In genomic region chr2:173352756-173353139, GRCm38 (mm10) we compare ENCODE assay signal across 8 mouse cellular contexts.
DNase-seq lines count a peak whose midpoint lies in the region; ATAC-seq lines count a peak whose summit lies in the region.
"Had no signal": no experiment of that assay in that cellular context is flagged by ENCODE, and none has a peak within 500 bp of the region (broad histone marks: within the 10 kb centered on the region; RNA-seq: fewer than 3 reads in every experiment).

No protein-coding gene starts in this region.

- H3K4me1 ChIP-seq in kidney, embryonic 16.5 days (ENCODE audit: insufficient read depth, low read length): peaks cover 21% of the 10 kb centered on the region
- H3K4me1 ChIP-seq in embryonic facial prominence, embryonic 11.5 days (ENCODE audit: control insufficient read depth, insufficient read depth, low read length): peaks cover 8% of the 10 kb centered on the region
- peaks cover 17% of the 10 kb centered on the region for H3K4me1 ChIP-seq in limb, embryonic 11.5 days (ENCODE audit: control insufficient read depth, insufficient read depth, low read length)

- no peaks in the 10 kb centered on the region for H3K27me3 ChIP-seq in kidney, embryonic 16.5 days (ENCODE audit: insufficient read depth, low read length)
- no peaks in the 10 kb centered on the region for H3K27me3 ChIP-seq in embryonic facial prominence, embryonic 11.5 days (ENCODE audit: control insufficient read depth, insufficient read depth, low read length)
- no peaks in the 10 kb centered on the region for H3K27me3 ChIP-seq in limb, embryonic 11.5 days (ENCODE audit: control insufficient read depth, insufficient read depth, low read length)

- no peaks in the 10 kb centered on the region for H3K36me3 ChIP-seq in kidney, embryonic 16.5 days (ENCODE audit: insufficient read depth, low read length)
- no peaks in the 10 kb centered on the region for H3K36me3 ChIP-seq in embryonic facial prominence, embryonic 11.5 days (replicated peaks; ENCODE audit: control insufficient read depth, insufficient read depth, low read depth, low read length)
- H3K36me3 ChIP-seq in limb, embryonic 11.5 days (ENCODE audit: control insufficient read depth, insufficient read depth, low read length): no peaks in the 10 kb centered on the region

- no peaks in the 10 kb centered on the region for H3K9me3 ChIP-seq in kidney, embryonic 16.5 days (ENCODE audit: low read length)
- no peaks in the 10 kb centered on the region for H3K9me3 ChIP-seq in embryonic facial prominence, embryonic 11.5 days (replicated peaks; ENCODE audit: control insufficient read depth, low read length)
- no peaks in the 10 kb centered on the region for H3K9me3 ChIP-seq in limb, embryonic 11.5 days (ENCODE audit: control insufficient read depth, low read length)

- no peak for DNase-seq in kidney, postnatal 36 days
- peak; percentile 39 for DNase-seq in adipocyte (ENCODE audit: low spot score)
- no peak for DNase-seq in embryonic facial prominence, embryonic 11.5 days (ENCODE audit: low spot score)
- no peak for DNase-seq in limb, embryonic 11.5 days (ENCODE audit: low spot score)
- no peak for DNase-seq in frontal cortex, postnatal 14 days (ENCODE audit: low spot score in 2 of 2)
- no peak for DNase-seq in cerebellum, postnatal 25 days
- DNase-seq: thymus, adult 2 months had no signal

- H3K4me2 ChIP-seq in kidney, embryonic 16.5 days (replicated peaks; ENCODE audit: low read depth, low read length): no peak overlapping the region
- H3K4me2 ChIP-seq in embryonic facial prominence, embryonic 11.5 days (ENCODE audit: low read depth, low read length): no peak overlapping the region
- H3K4me2 ChIP-seq in limb, embryonic 11.5 days (ENCODE audit: low read depth, severe bottlenecking): 0 out of 2 replicates have a peak overlapping the region, but pooled peaks have one; percentile 8

- no peak; the same call in 1 of the 2 replicates for ATAC-seq in kidney, embryonic 16.5 days (ENCODE audit: low FRiP score, low TSS enrichment)
- no peak for ATAC-seq in embryonic facial prominence, embryonic 11.5 days (replicated peaks; ENCODE audit: insufficient number of reproducible peaks, low FRiP score, low TSS enrichment, low read depth)
- no peak for ATAC-seq in limb, embryonic 11.5 days (ENCODE audit: insufficient number of reproducible peaks, low FRiP score, low TSS enrichment, low read depth)

- H3K27ac ChIP-seq in kidney, embryonic 16.5 days (ENCODE audit: low read length): peak overlapping the region; percentile 90
- H3K27ac ChIP-seq in embryonic facial prominence, embryonic 11.5 days (replicated peaks; ENCODE audit: low read depth, low read length): peak overlapping the region; percentile 94
- peak overlapping the region; percentile 84 for H3K27ac ChIP-seq in limb, embryonic 11.5 days (replicated peaks; ENCODE audit: low read depth, low read length)

- WGBS in kidney, embryonic 16.5 days: 32% methylated on average over 3 of the region's 3 CpGs
- WGBS in embryonic facial prominence, embryonic 11.5 days: 16% methylated on average over 3 of the region's 3 CpGs
- 8% methylated on average over 3 of the region's 3 CpGs for WGBS in limb, embryonic 11.5 days

- H3K9ac ChIP-seq in kidney, embryonic 16.5 days (replicated peaks; ENCODE audit: low read length): peak overlapping the region; percentile 29; the same call in 1 of the 2 replicates
- H3K9ac ChIP-seq in embryonic facial prominence, embryonic 11.5 days (replicated peaks; ENCODE audit: low read length): no peak overlapping the region; the same call in 1 of the 2 replicates
- no peak overlapping the region; the same call in 1 of the 2 replicates for H3K9ac ChIP-seq in limb, embryonic 11.5 days (ENCODE audit: low read length)

- H3K4me3 ChIP-seq in kidney, embryonic 16.5 days (ENCODE audit: low read length): no peak overlapping the region
- no peak overlapping the region for H3K4me3 ChIP-seq in embryonic facial prominence, embryonic 11.5 days (ENCODE audit: low read depth, low read length)
- no peak overlapping the region for H3K4me3 ChIP-seq in limb, embryonic 11.5 days (ENCODE audit: low read depth, low read length)
